Mouse (Mus musculus) liver, postnatal 0 days (tissue): ENCODE data around the gene 1110032A03Rik.

Source experiments
- CTCF ChIP-seq: sonication (generic); IDR thresholded peaks from 2 replicates; pipeline ENCODE4 v1.5.1; 2016; ENCODE audit warnings: antibody characterized with exemption, low read depth
- EP300 ChIP-seq: IDR thresholded peaks from 2 replicates; pipeline ENCODE4 v1.6.1; 2016; ENCODE audit warnings: antibody characterized with exemption, low read depth, mild to moderate bottlenecking

DNA sequence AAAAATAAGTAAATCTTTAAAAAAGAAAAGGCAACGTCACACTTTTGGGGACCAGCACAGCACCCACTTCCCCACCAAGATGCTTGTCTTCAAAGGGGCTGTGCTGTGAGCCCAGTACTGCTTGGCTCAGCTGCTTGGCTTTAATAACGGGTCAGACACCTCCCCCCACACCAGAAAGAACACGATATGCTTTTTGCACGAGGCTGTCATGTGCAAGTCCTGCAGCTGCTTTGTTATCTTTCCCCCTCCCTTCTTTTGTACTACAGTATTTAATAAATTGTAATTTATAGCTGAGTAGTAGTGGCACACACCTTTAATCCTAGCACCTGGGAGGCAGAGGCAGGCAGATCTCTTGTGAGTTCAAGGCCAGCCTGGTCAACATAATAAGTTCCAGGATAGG is 56.4 kb downstream of the 1110032A03Rik start:
- TF ChIP-seq CTCF, result no peak
- no peak for TF ChIP-seq EP300
